Mouse (Mus musculus): ENCODE results near the gene Wbp2. TPM values are rescaled to one million over a fixed set of nuclear protein-coding genes. Genes with fewer than 3 reads are reported as not detected.

Wbp2 gene
- polyA plus RNA-seq, 1 experiment from 2014 or later, result 128 TPM

- H3K4me3 ChIP-seq, result no peak overlapping the region
- H3K27me3 ChIP-seq (ENCODE audit: insufficient read depth, poor library complexity, severe bottlenecking), result no peaks in the 10 kb centered on the region
- H3K27ac ChIP-seq, result 0 out of 2 replicates have a peak overlapping the region, but pooled peaks have one; percentile 47
- peaks cover 15% of the 10 kb centered on the region for H3K4me1 ChIP-seq (replicated peaks)
- WGBS, result 86% methylated on average over 13 of the region's 13 CpGs
- DNase-seq (ENCODE audit: low spot score), result no peak
- H3K9me3 ChIP-seq, result no peaks in the 10 kb centered on the region
- H3K36me3 ChIP-seq, result peaks cover 67% of the 10 kb centered on the region
Observed at GRCm38 (mm10) chr11:116061641-116062415, 25.0 kb downstream of the Wbp2 start.

DNA sequence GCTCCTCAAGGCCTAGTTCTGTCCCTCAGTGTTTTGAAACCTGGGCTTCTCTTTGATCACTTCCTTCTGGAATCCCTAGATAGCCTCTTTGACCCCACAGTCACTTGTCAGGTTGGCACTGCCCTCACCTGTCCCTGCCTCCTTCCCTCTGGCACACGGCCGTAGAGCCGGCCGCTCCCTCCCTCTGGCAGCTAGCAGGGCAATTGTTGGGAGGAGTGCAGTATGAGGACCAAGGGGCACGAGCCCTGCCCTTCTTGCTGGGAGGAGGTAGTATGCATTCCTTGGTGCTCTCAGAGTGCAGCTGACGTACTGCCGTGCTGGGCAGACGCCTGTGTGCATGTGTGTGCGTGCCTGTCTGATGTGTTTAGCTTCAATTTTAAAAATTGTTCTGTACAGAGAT, 26.2 kb downstream of the Wbp2 start:
- 93% methylated on average over 9 of the region's 9 CpGs for WGBS
- peaks cover 15% of the 10 kb centered on the region for H3K4me1 ChIP-seq (replicated peaks)
- H3K9me3 ChIP-seq, result no peaks in the 10 kb centered on the region
- no peaks in the 10 kb centered on the region for H3K27me3 ChIP-seq (ENCODE audit: insufficient read depth, poor library complexity, severe bottlenecking)
- H3K27ac ChIP-seq, result no peak overlapping the region
- no peak for DNase-seq (ENCODE audit: low spot score)
- no peak overlapping the region for H3K4me3 ChIP-seq
- peaks cover 79% of the 10 kb centered on the region for H3K36me3 ChIP-seq

DNA sequence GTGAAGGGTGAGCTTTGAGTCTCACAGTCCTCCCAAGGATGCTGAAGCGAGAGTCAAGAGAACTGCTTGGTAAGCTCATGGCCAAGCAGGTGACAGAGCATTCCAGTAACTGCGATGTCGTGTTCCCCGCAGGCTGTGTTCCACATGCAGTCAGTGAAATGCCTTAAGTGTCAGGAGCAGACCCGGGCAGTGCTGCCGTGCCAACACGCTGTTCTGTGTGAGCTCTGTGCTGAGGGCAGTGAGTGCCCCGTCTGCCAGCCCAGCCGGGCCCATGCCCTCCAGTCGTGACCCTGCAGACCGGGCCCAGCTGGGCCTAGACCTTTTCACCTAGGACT, 27.1 kb downstream of the Wbp2 start:
- H3K4me1 ChIP-seq (replicated peaks), result peaks cover 15% of the 10 kb centered on the region
- H3K27me3 ChIP-seq (ENCODE audit: insufficient read depth, poor library complexity, severe bottlenecking), result no peaks in the 10 kb centered on the region
- peaks cover 88% of the 10 kb centered on the region for H3K36me3 ChIP-seq
- 96% methylated on average over 11 of the region's 11 CpGs for WGBS
- no peaks in the 10 kb centered on the region for H3K9me3 ChIP-seq
- no peak overlapping the region for H3K27ac ChIP-seq
- DNase-seq (ENCODE audit: low spot score), result no peak
- H3K4me3 ChIP-seq, result no peak overlapping the region

DNA sequence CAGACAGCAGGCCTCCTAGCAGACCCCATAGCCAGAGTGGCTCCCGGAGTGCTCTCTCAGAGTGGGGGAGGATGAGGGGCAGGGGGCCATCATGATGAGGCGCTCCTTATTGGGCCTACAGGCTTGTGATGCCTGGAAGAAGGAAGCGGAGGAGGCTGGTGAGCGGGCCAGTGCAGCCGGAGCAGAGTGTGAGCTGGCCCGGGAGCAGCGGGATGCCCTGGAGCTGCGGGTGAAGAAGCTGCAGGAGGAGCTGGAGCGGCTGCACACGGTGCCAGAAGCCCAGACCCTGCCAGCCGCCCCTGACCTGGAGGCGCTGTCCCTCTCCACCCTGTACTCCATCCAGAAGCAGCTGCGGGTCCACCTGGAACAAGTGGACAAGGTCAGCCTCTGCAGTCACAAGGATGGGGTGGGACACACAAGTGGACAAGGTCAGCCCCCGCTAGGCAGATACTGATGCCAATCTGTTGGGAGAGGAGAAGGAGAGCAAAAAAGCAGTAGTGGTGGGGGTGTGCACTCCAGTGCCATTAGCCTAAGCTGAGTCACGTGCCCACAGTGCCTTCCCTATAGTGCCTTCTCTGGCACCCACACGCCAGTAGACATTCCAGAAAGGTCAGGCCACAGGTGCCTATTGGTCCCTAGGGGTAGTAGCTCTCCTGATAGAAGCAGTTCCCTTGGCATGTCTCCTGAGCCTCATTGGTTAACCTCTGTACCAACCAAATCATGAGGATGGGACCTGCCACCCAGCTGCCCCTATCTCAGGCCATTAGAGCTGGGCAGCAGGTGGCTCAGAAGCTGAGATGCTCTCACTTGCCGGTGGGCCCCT, 27.7 kb downstream of the Wbp2 start:
- peaks cover 94% of the 10 kb centered on the region for H3K36me3 ChIP-seq
- no peak for DNase-seq (ENCODE audit: low spot score)
- 95% methylated on average over 17 of the region's 17 CpGs for WGBS
- peaks cover 15% of the 10 kb centered on the region for H3K4me1 ChIP-seq (replicated peaks)
- H3K27me3 ChIP-seq (ENCODE audit: insufficient read depth, poor library complexity, severe bottlenecking), result no peaks in the 10 kb centered on the region
- H3K27ac ChIP-seq, result 0 out of 2 replicates have a peak overlapping the region, but pooled peaks have one; percentile 14
- H3K9me3 ChIP-seq, result no peaks in the 10 kb centered on the region
- no peak overlapping the region for H3K4me3 ChIP-seq

- Histone ChIP-seq H3K4me1 (replicated peaks) (peaks cover 8% of the 10 kb centered on the region), H3K27ac (no peak overlapping the region), H3K4me3 (no peak overlapping the region), H3K27me3 (ENCODE audit: insufficient read depth, poor library complexity, severe bottlenecking) (no peaks in the 10 kb centered on the region), H3K36me3 (peaks cover 100% of the 10 kb centered on the region), H3K9me3 (no peaks in the 10 kb centered on the region)
- 88% methylated on average over 12 of the region's 12 CpGs for WGBS
- DNase-seq (ENCODE audit: low spot score), result no peak
Observed at GRCm38 (mm10) chr11:116058022-116058614, 28.7 kb downstream of the Wbp2 start.

- peaks cover 100% of the 10 kb centered on the region for H3K36me3 ChIP-seq
Observed at GRCm38 (mm10) chr11:116057237-116057881, 29.4 kb downstream of the Wbp2 start.

DNA sequence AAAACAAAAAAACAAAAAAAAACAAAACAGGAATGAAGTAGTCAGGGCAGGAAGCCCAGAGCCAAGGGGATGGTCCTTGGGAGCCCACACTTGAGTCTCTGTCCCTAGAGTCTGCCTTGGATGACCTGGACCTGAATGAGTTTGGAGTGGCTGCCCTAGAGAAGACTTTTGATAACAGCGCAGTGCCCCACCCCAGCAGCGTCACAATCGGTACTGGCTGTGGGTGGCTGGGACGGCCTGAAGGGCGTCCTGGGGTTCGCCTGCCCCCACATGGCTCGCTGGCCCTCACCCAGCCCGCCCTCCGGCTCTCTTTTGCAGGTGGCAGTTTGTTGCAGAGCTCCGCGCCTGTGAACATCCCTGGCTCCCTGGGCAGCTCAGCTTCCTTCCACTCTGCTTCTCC, 30.9 kb downstream of the Wbp2 start:
- peaks cover 100% of the 10 kb centered on the region for H3K36me3 ChIP-seq
- no peaks in the 10 kb centered on the region for H3K9me3 ChIP-seq
- no peaks in the 10 kb centered on the region for H3K4me1 ChIP-seq (replicated peaks)
- no peak overlapping the region for H3K27ac ChIP-seq
- no peak overlapping the region for H3K4me3 ChIP-seq
- DNase-seq (ENCODE audit: low spot score), result no peak
- H3K27me3 ChIP-seq (ENCODE audit: insufficient read depth, poor library complexity, severe bottlenecking), result no peaks in the 10 kb centered on the region
- WGBS, result 94% methylated on average over 11 of the region's 11 CpGs

More at GRCm38 (mm10) chr11:116057237-116057881, 29.4 kb downstream of the Wbp2 start:
- WGBS, result 87% methylated on average over 4 of the region's 4 CpGs
- Histone ChIP-seq H3K4me3 (no peak overlapping the region), H3K27ac (no peak overlapping the region), H3K4me1 (replicated peaks) (peaks cover 3% of the 10 kb centered on the region), H3K9me3 (no peaks in the 10 kb centered on the region), H3K27me3 (ENCODE audit: insufficient read depth, poor library complexity, severe bottlenecking) (no peaks in the 10 kb centered on the region)
- DNase-seq (ENCODE audit: low spot score), result no peak

GRCm38 (mm10) chr11:116053510-116054229, 33.1 kb downstream of the Wbp2 start:
- peaks cover 100% of the 10 kb centered on the region for H3K36me3 ChIP-seq
- H3K4me3 ChIP-seq, result no peak overlapping the region
- H3K27me3 ChIP-seq (ENCODE audit: insufficient read depth, poor library complexity, severe bottlenecking), result no peaks in the 10 kb centered on the region
- DNase-seq (ENCODE audit: low spot score), result no peak
- no peaks in the 10 kb centered on the region for H3K4me1 ChIP-seq (replicated peaks)
- H3K9me3 ChIP-seq, result no peaks in the 10 kb centered on the region; the same call in 1 of the 2 replicates
- H3K27ac ChIP-seq, result no peak overlapping the region
- 96% methylated on average over 9 of the region's 9 CpGs for WGBS

DNA sequence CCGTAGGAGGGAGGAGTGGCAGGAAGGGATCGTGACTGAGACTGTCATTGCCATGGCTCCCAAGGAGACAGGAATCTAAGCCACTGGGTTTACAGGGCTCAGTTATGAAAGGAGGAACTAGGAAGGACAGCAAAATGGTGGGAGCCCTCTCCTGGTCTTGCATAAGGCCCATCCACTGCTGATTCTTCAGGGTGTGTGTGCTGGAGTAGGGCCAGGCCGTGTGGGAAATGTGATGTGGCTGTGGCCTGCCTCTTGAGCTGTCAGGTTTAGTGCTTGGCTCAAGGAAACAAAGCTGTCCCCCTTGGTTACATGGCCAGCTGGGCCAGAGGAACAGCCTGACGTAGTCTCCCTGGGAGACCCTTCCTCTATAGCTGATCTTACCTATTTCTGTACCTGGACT, 36.6 kb downstream of the Wbp2 start:
- Histone ChIP-seq H3K27me3 (ENCODE audit: insufficient read depth, poor library complexity, severe bottlenecking) (no peaks in the 10 kb centered on the region), H3K27ac (no peak overlapping the region), H3K4me1 (replicated peaks) (no peaks in the 10 kb centered on the region), H3K4me3 (no peak overlapping the region), H3K36me3 (peaks cover 100% of the 10 kb centered on the region), H3K9me3 (no peaks in the 10 kb centered on the region; the same call in 1 of the 2 replicates)
- WGBS, result 91% methylated on average over 4 of the region's 4 CpGs
- no peak for DNase-seq (ENCODE audit: low spot score)

GRCm38 (mm10) chr11:116049610-116050009, 37.2 kb downstream of the Wbp2 start:
- DNase-seq (ENCODE audit: low spot score), result no peak
- Histone ChIP-seq H3K9me3 (no peaks in the 10 kb centered on the region; the same call in 1 of the 2 replicates), H3K36me3 (peaks cover 100% of the 10 kb centered on the region), H3K4me3 (no peak overlapping the region), H3K27ac (no peak overlapping the region), H3K27me3 (ENCODE audit: insufficient read depth, poor library complexity, severe bottlenecking) (no peaks in the 10 kb centered on the region), H3K4me1 (replicated peaks) (no peaks in the 10 kb centered on the region)
- 91% methylated on average over 2 of the region's 2 CpGs for WGBS

DNA sequence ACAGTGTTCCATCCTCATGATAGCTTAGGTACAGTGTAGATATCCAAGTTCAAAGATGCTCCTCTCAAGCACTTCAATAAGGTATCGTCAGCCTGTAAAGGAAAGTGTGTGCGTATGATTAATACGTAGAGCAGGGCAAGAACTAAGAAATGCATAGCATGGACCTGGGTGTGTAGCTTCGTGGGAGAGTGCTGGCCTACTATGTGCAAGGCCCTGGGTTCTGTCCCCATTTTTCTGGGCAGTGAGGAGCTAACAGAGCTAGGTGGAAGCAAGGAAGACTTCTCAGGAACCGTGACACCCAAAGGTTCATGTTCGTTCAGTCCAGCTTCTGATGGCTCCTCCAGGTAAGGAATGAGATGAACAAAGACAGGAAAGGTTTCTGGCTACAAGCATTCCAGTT, 41.6 kb downstream of the Wbp2 start:
- H3K27ac ChIP-seq, result no peak overlapping the region
- H3K4me3 ChIP-seq, result no peak overlapping the region
- no peaks in the 10 kb centered on the region for H3K4me1 ChIP-seq (replicated peaks)
- H3K27me3 ChIP-seq (ENCODE audit: insufficient read depth, poor library complexity, severe bottlenecking), result no peaks in the 10 kb centered on the region
- H3K36me3 ChIP-seq, result peaks cover 99% of the 10 kb centered on the region
- DNase-seq (ENCODE audit: low spot score), result no peak
- 96% methylated on average over 6 of the region's 6 CpGs for WGBS
- peaks cover 2% of the 10 kb centered on the region; the same call in 1 of the 2 replicates for H3K9me3 ChIP-seq

DNA sequence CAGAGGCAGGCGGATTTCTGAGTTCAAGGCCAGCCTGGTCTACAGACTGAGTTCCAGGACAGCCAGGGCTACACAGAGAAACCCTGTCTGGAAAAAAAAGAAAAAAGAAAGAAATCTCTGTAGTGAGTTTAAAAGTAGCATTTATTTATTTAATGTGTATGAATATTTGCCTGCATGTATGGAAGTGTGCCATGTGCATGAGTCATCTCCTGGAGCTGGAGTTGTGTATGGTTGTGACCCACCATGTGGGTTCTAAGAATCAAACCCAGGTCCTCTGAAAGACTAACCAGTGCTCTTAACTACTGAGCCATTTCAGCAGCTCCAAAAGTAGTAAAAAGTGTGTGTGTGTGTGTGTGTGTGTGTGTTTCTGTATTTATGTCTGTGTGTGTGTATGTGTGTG, 43.5 kb downstream of the Wbp2 start:
- 100% methylated on average over 1 of the region's 1 CpGs for WGBS
- H3K4me3 ChIP-seq, result no peak overlapping the region
- H3K36me3 ChIP-seq, result peaks cover 99% of the 10 kb centered on the region
- no peaks in the 10 kb centered on the region for H3K4me1 ChIP-seq (replicated peaks)
- DNase-seq (ENCODE audit: low spot score), result no peak
- 0 out of 2 replicates have a peak, but pooled peaks cover 2% of the 10 kb centered on the region for H3K9me3 ChIP-seq
- H3K27ac ChIP-seq, result no peak overlapping the region
- H3K27me3 ChIP-seq (ENCODE audit: insufficient read depth, poor library complexity, severe bottlenecking), result no peaks in the 10 kb centered on the region
